Mouse (Mus musculus) limb, embryonic 10.5 days (tissue): ENCODE data around the gene Stpg2. TPM values are rescaled to one million over a fixed set of nuclear protein-coding genes. Genes with fewer than 3 reads are reported as not detected.
"Not testable (repeated sequence)": the region's sequence is repeated elsewhere in the genome, so short reads cannot be mapped to it uniquely, and the experiment has no call there.

Experiments
- DNase-seq: peaks from one replicate; pipeline ENCODE4 v3.0.0-alpha.2; 2017; ENCODE audit warnings: low spot score
- H3K27ac ChIP-seq: fragments of 300-500 bp; sonication (generic); 2 replicates; pipeline ENCODE4 v1.5.1; 2016; ENCODE audit warnings: mild to moderate bottlenecking
- H3K27me3 ChIP-seq: fragments of 300-500 bp; sonication (generic); 2 replicates; pipeline ENCODE4 v1.6.1; 2016; ENCODE audit warnings: low read depth, mild to moderate bottlenecking; ENCODE audit not compliant: poor library complexity, severe bottlenecking
- H3K36me3 ChIP-seq: fragments of 300-500 bp; sonication (generic); 2 replicates; pipeline ENCODE4 v1.6.1; 2016; ENCODE audit warnings: mild to moderate bottlenecking, moderate library complexity
- H3K4me1 ChIP-seq: fragments of 300-500 bp; sonication (generic); 2 replicates; pipeline ENCODE4 v1.6.1; 2016
- H3K4me3 ChIP-seq: fragments of 300-500 bp; sonication (generic); 2 replicates; pipeline ENCODE4 v1.5.1; 2016; ENCODE audit warnings: mild to moderate bottlenecking, moderate library complexity
- H3K9me3 ChIP-seq: fragments of 300-500 bp; sonication (generic); replicated peaks from 2 replicates; pipeline ENCODE4 v1.6.1; 2016; ENCODE audit warnings: mild to moderate bottlenecking
- WGBS: fragments of 180-500 bp; shearing (Covaris S2); methylation state at CpG from one replicate; pipeline ENCODE4 v1.1.7; 2016; 5-methylcytosine and 5-hydroxymethylcytosine counted together
- polyA plus RNA-seq: library from polyadenylated mRNA; unstranded; fragments of >200 nt; fragmentation: Nextera tagmentation; extraction: Ambion mirVana; gene quantifications from 2 replicates; pipeline ENCODE4 v1.2.1, GENCODE M21; 2016

Stpg2 gene
- polyA plus RNA-seq, 1 experiment from 2014 or later = 0.09 TPM

GRCm38 (mm10) chr3:139509275-139509985 lies 303.9 kb downstream of the Stpg2 start:
- DNase-seq = no peak

GRCm38 (mm10) chr3:139578496-139578895 lies 373.0 kb downstream of the Stpg2 start:
- no peaks in the 10 kb centered on the region for H3K9me3 ChIP-seq
- DNase-seq = no peak
- H3K4me3 ChIP-seq = no peak overlapping the region
- H3K4me1 ChIP-seq = no peaks in the 10 kb centered on the region
- H3K27me3 ChIP-seq = no peaks in the 10 kb centered on the region
- no peak overlapping the region for H3K27ac ChIP-seq
- 95% methylated on average over 2 of the region's 2 CpGs for WGBS
- no peaks in the 10 kb centered on the region for H3K36me3 ChIP-seq

More at GRCm38 (mm10) chr3:139509275-139509985, 303.9 kb downstream of the Stpg2 start:
- Histone ChIP-seq H3K4me1 (no peaks in the 10 kb centered on the region), H3K36me3 (no peaks in the 10 kb centered on the region), H3K27ac (no peak overlapping the region), H3K9me3 (no peaks in the 10 kb centered on the region), H3K27me3 (no peaks in the 10 kb centered on the region), H3K4me3 (no peak overlapping the region)
- WGBS = 69% methylated on average over 6 of the region's 6 CpGs

- Histone ChIP-seq H3K4me1 (no peaks in the 10 kb centered on the region), H3K4me3 (no peak overlapping the region), H3K27me3 (no peaks in the 10 kb centered on the region), H3K9me3 (no peaks in the 10 kb centered on the region), H3K27ac (no peak overlapping the region), H3K36me3 (no peaks in the 10 kb centered on the region)
- no peak for DNase-seq
These were observed 375.8 kb downstream of the Stpg2 start for GRCm38 (mm10) chr3:139581298-139581697.

GRCm38 (mm10) chr3:139599508-139599907 lies 394.0 kb downstream of the Stpg2 start:
- DNase-seq = no peak
- no peaks in the 10 kb centered on the region for H3K9me3 ChIP-seq
- no peaks in the 10 kb centered on the region for H3K36me3 ChIP-seq
- no peak overlapping the region for H3K4me3 ChIP-seq
- no peak overlapping the region for H3K27ac ChIP-seq
- no peaks in the 10 kb centered on the region for H3K27me3 ChIP-seq
- WGBS = 80% methylated on average over 3 of the region's 3 CpGs
- H3K4me1 ChIP-seq = no peaks in the 10 kb centered on the region

- not testable (repeated sequence) for H3K4me3 ChIP-seq, H3K9me3 ChIP-seq, DNase-seq, H3K36me3 ChIP-seq, H3K27ac ChIP-seq, H3K27me3 ChIP-seq, H3K4me1 ChIP-seq
These were observed 402.8 kb downstream of the Stpg2 start for GRCm38 (mm10) chr3:139608267-139608666.

GRCm38 (mm10) chr3:139614641-139615040 lies 409.1 kb downstream of the Stpg2 start:
- 69% methylated on average over 3 of the region's 3 CpGs for WGBS
- no peaks in the 10 kb centered on the region for H3K36me3 ChIP-seq
- H3K4me1 ChIP-seq = no peaks in the 10 kb centered on the region

GRCm38 (mm10) chr3:139615791-139616190 lies 410.3 kb downstream of the Stpg2 start:
- Histone ChIP-seq H3K4me1 (no peaks in the 10 kb centered on the region), H3K9me3 (no peaks in the 10 kb centered on the region), H3K27me3 (no peaks in the 10 kb centered on the region), H3K4me3 (no peak overlapping the region), H3K36me3 (no peaks in the 10 kb centered on the region), H3K27ac (no peak overlapping the region)
- 91% methylated on average over 7 of the region's 7 CpGs for WGBS
- DNase-seq = no peak

More at GRCm38 (mm10) chr3:139614641-139615040, 409.1 kb downstream of the Stpg2 start:
- Histone ChIP-seq H3K9me3 (no peaks in the 10 kb centered on the region), H3K27ac (no peak overlapping the region), H3K4me3 (no peak overlapping the region), H3K27me3 (no peaks in the 10 kb centered on the region)
- DNase-seq = no peak

- H3K27ac ChIP-seq = no peak overlapping the region
- H3K9me3 ChIP-seq = no peaks in the 10 kb centered on the region
- H3K4me3 ChIP-seq = no peak overlapping the region
- no peaks in the 10 kb centered on the region for H3K27me3 ChIP-seq
- no peaks in the 10 kb centered on the region for H3K36me3 ChIP-seq
- DNase-seq = no peak
- no peaks in the 10 kb centered on the region for H3K4me1 ChIP-seq
- 89% methylated on average over 8 of the region's 8 CpGs for WGBS
These were observed 432.4 kb downstream of the Stpg2 start for GRCm38 (mm10) chr3:139637887-139638286.

GRCm38 (mm10) chr3:139651505-139651904 lies 446.0 kb downstream of the Stpg2 start:
- Histone ChIP-seq H3K4me1 (no peaks in the 10 kb centered on the region), H3K9me3 (no peaks in the 10 kb centered on the region), H3K36me3 (no peaks in the 10 kb centered on the region), H3K27me3 (no peaks in the 10 kb centered on the region), H3K4me3 (no peak overlapping the region), H3K27ac (no peak overlapping the region)
- 77% methylated on average over 4 of the region's 4 CpGs for WGBS
- no peak for DNase-seq

- no peak overlapping the region for H3K27ac ChIP-seq
- WGBS = 83% methylated on average over 4 of the region's 4 CpGs
- no peaks in the 10 kb centered on the region for H3K36me3 ChIP-seq
- H3K4me1 ChIP-seq = 0 out of 2 replicates have a peak, but pooled peaks cover 6% of the 10 kb centered on the region
- H3K4me3 ChIP-seq = no peak overlapping the region
- DNase-seq = no peak
- no peaks in the 10 kb centered on the region for H3K9me3 ChIP-seq
- no peaks in the 10 kb centered on the region for H3K27me3 ChIP-seq
These were observed 453.9 kb downstream of the Stpg2 start for GRCm38 (mm10) chr3:139659416-139659815.

GRCm38 (mm10) chr3:139662241-139662640 lies 456.7 kb downstream of the Stpg2 start:
- DNase-seq = no peak
- Histone ChIP-seq H3K9me3 (no peaks in the 10 kb centered on the region), H3K27me3 (no peaks in the 10 kb centered on the region), H3K27ac (no peak overlapping the region), H3K4me3 (no peak overlapping the region), H3K36me3 (no peaks in the 10 kb centered on the region), H3K4me1 (0 out of 2 replicates have a peak, but pooled peaks cover 6% of the 10 kb centered on the region)

- Histone ChIP-seq H3K4me1 (0 out of 2 replicates have a peak, but pooled peaks cover 6% of the 10 kb centered on the region), H3K4me3 (no peak overlapping the region), H3K9me3 (no peaks in the 10 kb centered on the region), H3K27me3 (no peaks in the 10 kb centered on the region), H3K27ac (no peak overlapping the region), H3K36me3 (no peaks in the 10 kb centered on the region)
- DNase-seq = no peak
- 57% methylated on average over 5 of the region's 5 CpGs for WGBS
These were observed 458.3 kb downstream of the Stpg2 start for GRCm38 (mm10) chr3:139663712-139664245.

GRCm38 (mm10) chr3:139665047-139665446 lies 459.6 kb downstream of the Stpg2 start:
- Histone ChIP-seq H3K27me3 (no peaks in the 10 kb centered on the region), H3K4me3 (no peak overlapping the region), H3K27ac (no peak overlapping the region), H3K4me1 (0 out of 2 replicates have a peak, but pooled peaks cover 6% of the 10 kb centered on the region), H3K9me3 (no peaks in the 10 kb centered on the region), H3K36me3 (no peaks in the 10 kb centered on the region)
- WGBS = 95% methylated on average over 3 of the region's 3 CpGs
- DNase-seq = no peak
